Mouse (Mus musculus) lung, adult 2 months (tissue): ENCODE measurements at regions not wholly inside any gene's neighbourhood (a gene's known extent, or its start where the extent isn't known, plus 50 kb on each side); places are given as distances from the start of the nearest gene placed in this dataset.

Experiments used
- CTCF ChIP-seq: fragments of 200-500 bp; IDR thresholded peaks from 2 replicates; pipeline ENCODE4 v1.5.1; 2011; ENCODE audit warnings: mild to moderate bottlenecking, low read length, control low read depth; ENCODE audit not compliant: insufficient read depth
- POLR2A ChIP-seq: fragments of 200-500 bp; IDR thresholded peaks from 2 replicates; pipeline ENCODE4 v1.6.1; 2011; ENCODE audit warnings: low read depth, mild to moderate bottlenecking, control low read depth, low read length, borderline replicate concordance; ENCODE audit errors: extremely low read depth

DNA sequence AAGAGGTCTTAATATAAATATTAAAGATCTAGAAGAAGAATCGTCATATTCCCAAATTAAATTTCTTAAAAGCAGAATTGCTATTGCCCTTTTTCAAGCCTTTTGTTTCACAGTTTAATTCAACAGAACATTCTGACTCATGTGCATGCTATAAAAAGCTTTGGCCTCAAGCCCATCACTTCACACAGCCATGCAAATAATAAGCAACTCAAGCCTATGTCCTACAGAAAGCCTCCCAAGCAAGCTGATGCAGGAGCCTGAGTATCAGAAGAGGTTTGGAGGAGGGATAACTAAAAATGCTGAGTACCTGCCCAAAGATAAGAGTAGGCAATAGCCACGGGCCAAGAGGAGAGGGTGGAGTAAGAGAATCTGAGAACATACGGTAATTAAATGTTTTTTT lies 169.1 kb upstream of the Cypt12 start:
- TF ChIP-seq POLR2A (no peak), CTCF (no peak)
